Mouse (Mus musculus): ENCODE data around the gene Emsy.

Emsy gene

GRCm38 (mm10) chr7:98670831-98671230 lies 14.2 kb upstream of the Emsy start:
- in situ Hi-C loops (cut with MboI; ENCODE audit: low sequenced_read_pairs): no loop called here

- in situ Hi-C loops (cut with MboI; ENCODE audit: low sequenced_read_pairs): no loop called here
These were observed 11.6 kb upstream of the Emsy start for GRCm38 (mm10) chr7:98667956-98668746.

GRCm38 (mm10) chr7:98665726-98666125 lies 9.1 kb upstream of the Emsy start:
- in situ Hi-C loops (cut with MboI; ENCODE audit: low sequenced_read_pairs): no loop called here

GRCm38 (mm10) chr7:98665166-98665565 lies 8.6 kb upstream of the Emsy start:
- in situ Hi-C loops (cut with MboI; ENCODE audit: low sequenced_read_pairs): no loop called here

DNA sequence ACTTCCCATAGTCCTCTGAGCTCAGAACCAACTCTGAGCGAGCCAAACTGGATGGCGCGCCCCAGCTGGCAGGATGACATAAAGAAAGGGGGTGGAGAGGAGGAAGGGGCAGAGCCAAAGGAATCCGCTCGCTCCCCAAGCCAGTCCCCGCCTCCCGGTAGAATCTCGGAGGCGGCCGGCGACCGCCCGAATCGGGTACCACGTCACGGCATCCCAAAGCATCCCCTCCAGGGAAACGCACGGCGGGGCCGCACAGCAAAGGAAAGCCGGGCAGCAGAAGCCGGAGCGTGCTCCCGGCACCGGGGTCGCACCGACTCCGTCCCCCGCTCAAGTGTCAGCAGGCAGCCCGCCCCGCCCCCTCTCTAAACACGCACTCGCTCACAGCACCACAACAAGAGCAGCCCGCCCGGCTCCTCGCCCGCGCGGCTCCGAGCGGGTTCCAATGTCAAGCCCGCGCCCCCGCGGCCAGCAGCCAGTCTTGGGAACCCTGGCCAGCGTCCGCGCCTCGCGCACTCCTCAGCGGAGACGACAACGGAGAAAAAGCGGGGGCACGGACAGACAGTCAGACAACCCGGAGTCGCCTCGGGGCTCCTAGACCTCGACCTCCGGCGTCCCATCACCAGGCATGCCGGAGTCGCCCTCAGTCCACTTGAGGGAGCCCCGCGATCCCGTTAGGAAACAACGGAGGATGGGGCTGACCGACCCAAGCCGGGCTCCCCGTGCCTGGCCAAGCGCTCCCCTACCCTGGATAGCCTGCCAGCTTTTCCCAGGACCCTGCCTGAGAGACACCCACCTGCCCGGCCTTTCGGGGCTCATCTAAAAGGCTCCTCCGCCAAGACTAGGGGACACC lies 677 bp downstream of the Emsy start:
- in situ Hi-C loops (cut with MboI; ENCODE audit: low sequenced_read_pairs): no loop called here

GRCm38 (mm10) chr7:98651651-98652050 lies 4.9 kb downstream of the Emsy start:
- in situ Hi-C loops (cut with MboI; ENCODE audit: low sequenced_read_pairs): no loop called here

DNA sequence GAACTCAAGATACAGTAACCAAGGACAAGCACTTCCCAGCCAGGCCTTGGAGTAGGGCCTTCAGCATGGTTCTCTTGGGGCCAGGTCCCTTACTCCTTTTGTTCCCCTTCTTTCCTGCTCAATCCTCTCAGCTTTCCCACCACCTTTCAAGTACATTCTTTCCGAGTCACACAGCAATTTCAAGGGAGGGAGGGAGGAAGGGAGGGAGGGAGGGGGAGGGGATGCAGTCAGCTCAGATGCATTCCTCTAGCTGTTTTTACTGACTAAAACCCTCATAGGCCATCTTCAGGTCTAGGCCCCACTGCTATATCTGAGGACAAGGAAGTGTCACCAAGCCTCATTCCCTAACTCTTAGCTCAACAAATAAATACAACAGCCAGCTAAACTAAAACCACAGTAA lies 12.3 kb downstream of the Emsy start:
- in situ Hi-C loops (cut with MboI; ENCODE audit: low sequenced_read_pairs): no loop called here

GRCm38 (mm10) chr7:98636607-98637006 lies 20.0 kb downstream of the Emsy start:
- in situ Hi-C loops (cut with MboI; ENCODE audit: low sequenced_read_pairs): no loop called here

DNA sequence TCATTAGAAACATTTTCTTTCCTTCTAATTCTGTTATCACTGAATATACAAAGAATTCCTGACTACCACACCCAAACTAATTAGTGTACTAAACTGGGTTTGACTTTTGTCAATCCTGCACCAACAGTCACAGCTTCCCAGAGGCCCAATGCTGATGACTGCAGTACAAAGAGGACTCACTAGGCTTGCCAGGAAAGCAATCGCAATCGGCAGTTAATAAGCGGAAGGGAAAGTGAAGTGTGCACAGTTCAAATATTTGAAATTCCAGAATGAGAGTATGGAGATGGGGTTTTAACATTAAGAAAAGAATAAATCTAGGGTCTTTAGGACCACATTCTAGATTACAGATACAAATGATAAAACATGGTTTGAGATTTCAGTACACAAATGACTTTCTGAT lies 23.6 kb downstream of the Emsy start:
- in situ Hi-C loops (cut with MboI; ENCODE audit: low sequenced_read_pairs): no loop called here

GRCm38 (mm10) chr7:98629947-98630346 lies 26.6 kb downstream of the Emsy start:
- in situ Hi-C loops (cut with MboI; ENCODE audit: low sequenced_read_pairs): no loop called here

- in situ Hi-C loops (cut with MboI; ENCODE audit: low sequenced_read_pairs): no loop called here
These were observed 38.8 kb downstream of the Emsy start for GRCm38 (mm10) chr7:98617739-98618138.

GRCm38 (mm10) chr7:98612936-98613335 lies 43.6 kb downstream of the Emsy start:
- in situ Hi-C loops (cut with MboI; ENCODE audit: low sequenced_read_pairs): no loop called here

- in situ Hi-C loops (cut with MboI; ENCODE audit: low sequenced_read_pairs): no loop called here
These were observed 48.1 kb downstream of the Emsy start for GRCm38 (mm10) chr7:98608520-98608919.

DNA sequence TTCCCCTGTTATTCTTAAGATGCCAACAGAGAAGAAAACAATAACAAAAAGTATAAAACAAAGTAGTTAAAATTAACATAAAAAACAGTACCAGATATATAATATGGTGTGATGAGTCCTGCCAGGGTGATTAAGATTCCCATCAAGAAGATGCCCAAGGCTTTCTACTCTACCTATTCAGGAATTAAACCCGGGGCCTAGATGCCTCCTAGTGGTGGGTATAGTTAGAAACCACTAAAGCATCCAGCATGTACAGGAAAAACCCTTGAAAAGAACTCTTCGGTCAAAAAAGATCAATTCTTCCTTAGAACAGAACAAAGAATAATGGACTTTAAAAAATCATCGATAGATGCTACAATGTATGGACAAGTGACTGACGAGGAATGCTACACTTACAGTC lies 49.4 kb downstream of the Emsy start:
- in situ Hi-C loops (cut with MboI; ENCODE audit: low sequenced_read_pairs): no loop called here

DNA sequence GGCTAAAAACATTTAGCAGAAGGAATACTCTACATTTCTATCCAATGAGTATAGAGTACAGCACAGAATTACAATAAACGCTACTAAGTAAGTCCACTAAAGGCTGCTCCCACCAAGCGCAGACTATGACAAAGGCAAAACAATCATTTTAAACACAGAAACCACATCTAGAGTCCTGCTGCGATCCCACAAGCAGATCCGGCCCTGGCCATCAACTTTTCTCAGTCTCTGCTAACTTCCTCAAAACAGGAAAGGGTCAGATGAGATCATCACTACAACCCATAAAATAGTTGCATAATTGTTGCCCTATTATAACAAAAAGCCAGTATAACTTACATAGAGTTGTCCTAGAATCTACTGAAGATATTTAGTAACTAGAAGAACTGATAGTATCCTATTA lies 54.9 kb downstream of the Emsy start:
- in situ Hi-C loops (cut with MboI; ENCODE audit: low sequenced_read_pairs): no loop called here

- in situ Hi-C loops (cut with MboI; ENCODE audit: low sequenced_read_pairs): no loop called here
These were observed 59.2 kb downstream of the Emsy start for GRCm38 (mm10) chr7:98597402-98597801.

DNA sequence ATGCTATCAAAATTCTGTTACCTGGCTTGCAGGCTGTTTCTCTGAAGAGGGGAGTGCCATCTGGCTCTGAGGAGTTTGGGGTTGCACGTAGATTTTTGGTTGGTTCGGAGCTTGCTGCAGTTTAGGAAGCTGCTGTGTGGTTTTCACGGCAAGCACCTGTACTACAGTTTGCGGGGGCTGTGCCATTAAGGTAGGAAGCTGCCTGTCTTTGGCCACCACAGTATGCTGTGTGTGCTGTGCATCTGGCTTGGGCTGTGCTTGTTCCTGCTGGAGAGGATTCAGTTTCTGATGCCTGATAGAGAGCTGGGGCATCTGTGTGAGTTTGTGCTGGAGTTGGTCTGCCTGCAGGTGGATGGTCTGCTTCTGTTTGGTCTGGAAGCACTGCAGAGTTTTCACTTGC lies 61.9 kb downstream of the Emsy start:
- in situ Hi-C loops (cut with MboI; ENCODE audit: low sequenced_read_pairs): no loop called here

DNA sequence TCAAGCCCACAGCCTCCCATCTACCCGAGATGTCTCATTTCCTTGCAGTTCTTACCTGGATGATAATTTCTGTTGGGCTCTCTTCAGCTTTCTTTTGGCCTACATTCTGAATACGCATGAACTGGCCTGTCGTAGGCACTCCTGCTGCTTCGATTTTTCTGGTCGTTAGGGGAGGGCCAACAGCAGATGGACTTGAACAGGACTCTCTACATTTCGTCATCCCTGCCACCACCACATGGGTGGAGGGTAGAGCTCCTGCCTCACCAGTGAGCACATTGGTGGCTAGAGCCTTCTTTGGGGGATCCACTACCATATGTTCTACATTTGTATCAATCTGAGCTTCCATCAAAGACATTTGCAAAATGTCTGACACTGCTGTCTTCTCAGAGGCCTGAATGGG lies 63.3 kb downstream of the Emsy start:
- in situ Hi-C loops (cut with MboI; ENCODE audit: low sequenced_read_pairs): no loop called here

DNA sequence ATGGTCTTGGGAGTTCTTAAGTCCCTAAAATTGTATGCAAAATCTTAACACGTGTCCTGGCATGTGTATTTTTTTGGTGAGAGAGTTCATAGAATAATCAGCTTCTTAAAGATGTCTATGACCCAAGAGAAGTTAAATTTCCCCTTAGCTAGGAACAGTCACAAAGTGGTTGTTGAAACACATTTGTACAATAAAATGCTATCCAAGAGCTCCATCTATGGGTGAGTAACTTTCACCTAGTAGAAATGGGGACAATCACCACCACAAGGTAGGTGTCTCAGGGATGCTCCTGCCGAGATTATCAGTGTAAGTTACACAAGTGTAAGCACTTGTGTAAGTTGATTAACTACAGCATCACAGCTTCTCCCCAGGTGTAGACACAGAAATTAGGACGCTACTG lies 67.6 kb downstream of the Emsy start:
- in situ Hi-C loops (cut with MboI; ENCODE audit: low sequenced_read_pairs): no loop called here

- in situ Hi-C loops (cut with MboI; ENCODE audit: low sequenced_read_pairs): no loop called here
These were observed 70.3 kb downstream of the Emsy start for GRCm38 (mm10) chr7:98586313-98586712.

DNA sequence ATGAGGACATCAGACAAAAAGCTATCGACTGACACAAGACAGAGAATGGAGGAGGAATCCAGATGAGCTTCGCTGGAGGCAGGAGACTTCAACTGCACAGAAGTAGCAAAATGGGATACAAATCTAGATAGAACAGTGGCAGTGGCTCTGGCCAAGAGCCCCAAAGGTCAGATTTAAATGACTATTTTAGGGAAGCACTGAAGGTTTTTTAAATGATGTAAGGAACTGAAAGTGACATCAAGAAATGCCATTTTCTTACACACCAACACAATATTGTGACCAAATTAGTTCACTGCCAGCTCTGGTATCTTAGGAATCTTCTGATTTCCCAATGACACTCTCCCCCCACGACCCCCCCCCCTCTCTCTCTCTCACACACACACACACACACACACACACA lies 72.0 kb downstream of the Emsy start:
- in situ Hi-C loops (cut with MboI; ENCODE audit: low sequenced_read_pairs): loop anchor here (5.0 kb wide), 1 partner anchor 97 kb away; the partner anchor contains the start of gene Lrrc32

GRCm38 (mm10) chr7:98581266-98581665 lies 75.3 kb downstream of the Emsy start:
- in situ Hi-C loops (cut with MboI; ENCODE audit: low sequenced_read_pairs): loop anchor here (5.0 kb wide), 1 partner anchor 94 kb away; the partner anchor contains the start of gene Lrrc32

All from CH12F3 (cell line).